In the genomic region with DNA sequence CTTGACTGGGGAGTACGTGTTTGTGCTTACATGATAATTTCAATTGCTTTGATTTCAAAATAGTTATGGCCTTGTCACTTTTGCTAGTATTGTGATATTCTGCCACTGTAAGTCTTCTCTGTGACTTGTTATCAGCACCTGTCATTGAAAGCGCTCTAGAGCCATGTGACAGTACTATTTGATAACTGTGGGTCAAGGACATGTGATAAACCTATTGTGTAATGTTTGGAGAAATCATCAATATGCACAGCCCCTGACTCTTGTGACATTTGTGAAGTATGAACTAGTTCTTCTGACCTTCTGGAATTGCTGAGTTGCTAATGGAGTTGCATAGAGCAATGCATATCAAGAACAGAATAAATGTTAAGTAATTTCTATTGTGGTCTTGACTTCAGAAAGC, we compare ENCODE assay signal across 16 mouse cellular contexts.
"Had no signal": no experiment of that assay in that cellular context is flagged by ENCODE, and none has a peak within 500 bp of the region (broad histone marks: within the 10 kb centered on the region; RNA-seq: fewer than 3 reads in every experiment).

No protein-coding gene starts in this region.

- H3K9ac ChIP-seq: neural tube, embryonic 13.5 days; neural tube, embryonic 15.5 days; stomach, embryonic 15.5 days had no signal

- H3K9me3 ChIP-seq: neural tube, embryonic 13.5 days; neural tube, embryonic 15.5 days; stomach, embryonic 15.5 days had no signal

- DNase-seq: retina, postnatal 1 day; right cerebral cortex, adult 18-20 months; right cerebral cortex, postnatal 14 days; right cerebral cortex, postnatal 25 days; right cerebral cortex, postnatal 4 days; spleen, adult 18-20 months; thymus, adult 18-20 months; thymus, adult 2 months; thymus, postnatal 14 days; thymus, postnatal 25 days; thymus, postnatal 36 days; thymus, postnatal 4 days had no signal

- H3K4me3 ChIP-seq: neural tube, embryonic 13.5 days; neural tube, embryonic 15.5 days; stomach, embryonic 15.5 days had no signal

- H3K27ac ChIP-seq: neural tube, embryonic 13.5 days; neural tube, embryonic 15.5 days; stomach, embryonic 15.5 days; stomach, postnatal 0 days had no signal

- H3K36me3 ChIP-seq: neural tube, embryonic 13.5 days; neural tube, embryonic 15.5 days; stomach, embryonic 15.5 days had no signal

- H3K27me3 ChIP-seq: neural tube, embryonic 13.5 days; neural tube, embryonic 15.5 days; stomach, embryonic 15.5 days had no signal

- H3K4me1 ChIP-seq: neural tube, embryonic 13.5 days; neural tube, embryonic 15.5 days; stomach, embryonic 15.5 days had no signal

- H3K4me2 ChIP-seq: neural tube, embryonic 13.5 days; neural tube, embryonic 15.5 days; stomach, embryonic 15.5 days had no signal
